Mouse (Mus musculus): ENCODE data around the gene Fosl1. TPM values are rescaled to one million over a fixed set of nuclear protein-coding genes. Genes with fewer than 3 reads are reported as not detected.
"Not testable (repeated sequence)": the region's sequence is repeated elsewhere in the genome, so short reads cannot be mapped to it uniquely, and the experiment has no call there.

Gene Fosl1
- polyA plus RNA-seq, 1 experiment from 2014 or later: not detected

GRCm38 (mm10) chr19:5493301-5493721, 46.0 kb downstream of the Fosl1 start:
- H3K27me3 ChIP-seq (ENCODE audit: control insufficient read depth, insufficient read depth, low read length); H3K4me3 ChIP-seq (ENCODE audit: low read depth, low read length); H3K27ac ChIP-seq (ENCODE audit: low read depth, low read length); H3K4me2 ChIP-seq (ENCODE audit: low read depth, low read length, severe bottlenecking); DNase-seq (ENCODE audit: low spot score); H3K9ac ChIP-seq (ENCODE audit: low read length); H3K9me3 ChIP-seq (ENCODE audit: control insufficient read depth, low read length); H3K4me1 ChIP-seq (replicated peaks; ENCODE audit: control insufficient read depth, insufficient read depth, low read length); ATAC-seq (replicated peaks; ENCODE audit: low FRiP score): not testable (repeated sequence)
- 71% methylated on average over 9 of the region's 9 CpGs for WGBS
- peaks cover 12% of the 10 kb centered on the region for H3K36me3 ChIP-seq (ENCODE audit: control insufficient read depth, insufficient read depth, low read length)

- Histone ChIP-seq H3K36me3 (ENCODE audit: control insufficient read depth, insufficient read depth, low read length) (peaks cover 12% of the 10 kb centered on the region), H3K4me1 (replicated peaks; ENCODE audit: control insufficient read depth, insufficient read depth, low read length) (peaks cover 4% of the 10 kb centered on the region; the same call in 1 of the 2 replicates), H3K9me3 (ENCODE audit: control insufficient read depth, low read length) (no peaks in the 10 kb centered on the region), H3K9ac (ENCODE audit: low read length) (no peak overlapping the region), H3K27ac (ENCODE audit: low read depth, low read length) (no peak overlapping the region), H3K4me3 (ENCODE audit: low read depth, low read length) (no peak overlapping the region), H3K27me3 (ENCODE audit: control insufficient read depth, insufficient read depth, low read length) (no peaks in the 10 kb centered on the region), H3K4me2 (ENCODE audit: low read depth, low read length, severe bottlenecking) (no peak overlapping the region)
- WGBS: 86% methylated on average over 3 of the region's 3 CpGs
- no peak for DNase-seq (ENCODE audit: low spot score)
- no peak for ATAC-seq (replicated peaks; ENCODE audit: low FRiP score)
These were observed 47.0 kb downstream of the Fosl1 start for GRCm38 (mm10) chr19:5494314-5494713.

DNA sequence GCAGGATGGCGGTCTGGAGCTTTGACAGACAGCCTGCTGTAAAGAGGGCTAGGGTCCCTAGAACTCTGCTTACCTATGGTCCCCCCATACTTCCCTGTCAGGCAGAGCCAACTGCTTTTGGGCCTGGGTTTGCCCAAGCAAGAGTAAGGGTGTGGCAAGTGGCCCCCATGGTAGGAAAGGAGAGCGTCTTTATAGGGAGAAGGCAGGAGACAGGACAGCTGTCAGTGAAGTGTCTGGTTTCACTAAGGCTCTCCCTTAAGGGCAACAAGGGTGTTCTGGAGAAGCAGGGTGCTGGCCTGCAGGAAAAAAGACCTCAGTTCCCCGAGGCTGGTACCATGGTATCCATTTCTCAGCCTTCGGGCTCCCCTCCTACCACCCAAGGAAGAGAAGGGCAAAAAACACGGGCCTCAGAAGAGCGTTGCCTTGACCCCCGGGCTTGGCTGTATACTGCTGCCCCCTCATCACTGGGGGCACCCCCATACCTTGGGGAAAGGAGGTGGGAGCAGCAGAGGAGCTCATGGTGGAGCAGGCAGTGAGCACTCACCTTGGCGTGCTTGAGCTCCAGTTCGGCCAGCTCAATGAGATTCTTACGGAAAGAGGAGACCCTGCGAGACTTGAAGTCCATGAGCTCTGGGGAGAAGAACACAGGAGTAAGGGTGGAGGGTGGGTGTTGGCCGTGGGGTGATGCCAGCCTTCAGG, 48.2 kb downstream of the Fosl1 start:
- Histone ChIP-seq H3K27ac (ENCODE audit: low read depth, low read length) (no peak overlapping the region), H3K9ac (ENCODE audit: low read length) (no peak overlapping the region), H3K9me3 (ENCODE audit: control insufficient read depth, low read length) (no peaks in the 10 kb centered on the region), H3K4me2 (ENCODE audit: low read depth, low read length, severe bottlenecking) (no peak overlapping the region), H3K36me3 (ENCODE audit: control insufficient read depth, insufficient read depth, low read length) (peaks cover 12% of the 10 kb centered on the region), H3K4me3 (ENCODE audit: low read depth, low read length) (no peak overlapping the region), H3K27me3 (ENCODE audit: control insufficient read depth, insufficient read depth, low read length) (no peaks in the 10 kb centered on the region), H3K4me1 (replicated peaks; ENCODE audit: control insufficient read depth, insufficient read depth, low read length) (peaks cover 4% of the 10 kb centered on the region; the same call in 1 of the 2 replicates)
- DNase-seq (ENCODE audit: low spot score) (no peak), ATAC-seq (replicated peaks; ENCODE audit: low FRiP score) (no peak)
- WGBS: 85% methylated on average over 12 of the region's 12 CpGs

GRCm38 (mm10) chr19:5496052-5496370, 48.7 kb downstream of the Fosl1 start:
- Histone ChIP-seq H3K27me3 (ENCODE audit: control insufficient read depth, insufficient read depth, low read length) (no peaks in the 10 kb centered on the region), H3K9ac (ENCODE audit: low read length) (no peak overlapping the region), H3K9me3 (ENCODE audit: control insufficient read depth, low read length) (no peaks in the 10 kb centered on the region), H3K27ac (ENCODE audit: low read depth, low read length) (no peak overlapping the region), H3K4me3 (ENCODE audit: low read depth, low read length) (no peak overlapping the region), H3K36me3 (ENCODE audit: control insufficient read depth, insufficient read depth, low read length) (peaks cover 12% of the 10 kb centered on the region), H3K4me1 (replicated peaks; ENCODE audit: control insufficient read depth, insufficient read depth, low read length) (peaks cover 4% of the 10 kb centered on the region; the same call in 1 of the 2 replicates), H3K4me2 (ENCODE audit: low read depth, low read length, severe bottlenecking) (no peak overlapping the region)
- ATAC-seq (replicated peaks; ENCODE audit: low FRiP score) (no peak), DNase-seq (ENCODE audit: low spot score) (no peak)
- WGBS: 90% methylated on average over 16 of the region's 16 CpGs

- Histone ChIP-seq H3K4me2 (ENCODE audit: low read depth, low read length, severe bottlenecking) (no peak overlapping the region), H3K9ac (ENCODE audit: low read length) (no peak overlapping the region), H3K36me3 (ENCODE audit: control insufficient read depth, insufficient read depth, low read length) (peaks cover 3% of the 10 kb centered on the region; the same call in 1 of the 2 replicates), H3K4me1 (replicated peaks; ENCODE audit: control insufficient read depth, insufficient read depth, low read length) (no peaks in the 10 kb centered on the region), H3K9me3 (ENCODE audit: control insufficient read depth, low read length) (no peaks in the 10 kb centered on the region), H3K27me3 (ENCODE audit: control insufficient read depth, insufficient read depth, low read length) (no peaks in the 10 kb centered on the region), H3K27ac (ENCODE audit: low read depth, low read length) (no peak overlapping the region), H3K4me3 (ENCODE audit: low read depth, low read length) (no peak overlapping the region)
- 87% methylated on average over 2 of the region's 2 CpGs for WGBS
- ATAC-seq (replicated peaks; ENCODE audit: low FRiP score) (no peak), DNase-seq (ENCODE audit: low spot score) (no peak)
These were observed 53.1 kb downstream of the Fosl1 start for GRCm38 (mm10) chr19:5500330-5500875.

DNA sequence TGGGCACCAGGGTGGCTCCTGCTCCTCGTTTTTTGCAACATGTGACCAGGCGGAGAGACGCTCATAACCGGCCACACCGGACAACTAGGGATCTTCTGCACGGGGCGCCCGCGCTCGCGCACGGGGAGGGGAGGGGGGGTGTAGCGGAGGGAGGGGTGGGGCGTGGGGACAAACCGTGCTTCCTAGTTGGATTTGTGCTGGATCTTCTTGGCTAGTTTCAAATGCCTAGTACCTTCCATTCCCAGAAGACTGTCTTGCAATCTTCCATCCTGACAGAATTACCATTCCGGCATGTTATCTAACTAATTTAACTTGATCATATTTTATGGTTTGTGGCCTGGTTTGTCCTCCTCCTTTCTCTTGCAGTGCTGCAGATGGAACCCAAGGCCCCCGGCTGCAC, 56.3 kb downstream of the Fosl1 start, which contains the start of gene 1700020D05Rik:
TSS of gene 1700020D05Rik (minus strand) at position 101 of the 400 bp plus-strand sequence.
- no peaks in the 10 kb centered on the region for H3K36me3 ChIP-seq (ENCODE audit: control insufficient read depth, insufficient read depth, low read length)
- no peak within 1 kb of the TSS for H3K4me3 ChIP-seq (ENCODE audit: low read depth, low read length)
- no peak within 1 kb of the TSS for H3K4me2 ChIP-seq (ENCODE audit: low read depth, low read length, severe bottlenecking)
- WGBS: 65% methylated on average over 17 of the region's 17 CpGs
- H3K9me3 ChIP-seq (ENCODE audit: control insufficient read depth, low read length): no peaks in the 10 kb centered on the region; the same call in 1 of the 2 replicates
- no peaks in the 10 kb centered on the region for H3K27me3 ChIP-seq (ENCODE audit: control insufficient read depth, insufficient read depth, low read length)
- ATAC-seq (replicated peaks; ENCODE audit: low FRiP score) (no peak), DNase-seq (ENCODE audit: low spot score) (no peak)
- H3K27ac ChIP-seq (ENCODE audit: low read depth, low read length): no peak within 1 kb of the TSS
- H3K4me1 ChIP-seq (replicated peaks; ENCODE audit: control insufficient read depth, insufficient read depth, low read length): no peaks in the 10 kb centered on the region
- H3K9ac ChIP-seq (ENCODE audit: low read length): no peak within 1 kb of the TSS

Other genes with a start within 250 kb of the Fosl1 start
- 32.2 and 33.2 TPM in 2 replicates for gene Pacs1, start 174.4 kb upstream of the Fosl1 start, polyA plus RNA-seq (2014; fragmentation: Nextera tagmentation; extraction: Ambion mirVana)
- gene Sf3b2, start 152.1 kb upstream of the Fosl1 start, polyA plus RNA-seq (2014; fragmentation: Nextera tagmentation; extraction: Ambion mirVana): 418 and 450 TPM in 2 replicates
- gene Gal3st3, start 149.2 kb upstream of the Fosl1 start, polyA plus RNA-seq (2014; fragmentation: Nextera tagmentation; extraction: Ambion mirVana): 17.2 and 18.9 TPM in 2 replicates
- not detected in 2 replicates for gene Catsper1, start 111.8 kb upstream of the Fosl1 start, polyA plus RNA-seq (2014; fragmentation: Nextera tagmentation; extraction: Ambion mirVana)
- gene Cst6, start 98.0 kb upstream of the Fosl1 start, polyA plus RNA-seq (2014; fragmentation: Nextera tagmentation; extraction: Ambion mirVana): 0.83 TPM in 1 of 2 replicates, not detected in the other
- 79.2 and 82.8 TPM in 2 replicates for gene Eif1ad, start 80.8 kb upstream of the Fosl1 start, polyA plus RNA-seq (2014; fragmentation: Nextera tagmentation; extraction: Ambion mirVana)
- 470 and 498 TPM in 2 replicates for gene Banf1, start 80.4 kb upstream of the Fosl1 start, polyA plus RNA-seq (2014; fragmentation: Nextera tagmentation; extraction: Ambion mirVana)
- 87.1 and 101 TPM in 2 replicates for gene Sart1, start 58.8 kb upstream of the Fosl1 start, polyA plus RNA-seq (2014; fragmentation: Nextera tagmentation; extraction: Ambion mirVana)
- gene Tsga10ip, start 45.0 kb upstream of the Fosl1 start, polyA plus RNA-seq (2014; fragmentation: Nextera tagmentation; extraction: Ambion mirVana): not detected in 2 replicates
- gene Drap1, start 22.6 kb upstream of the Fosl1 start, polyA plus RNA-seq (2014; fragmentation: Nextera tagmentation; extraction: Ambion mirVana): 193 and 202 TPM in 2 replicates
- gene AI837181, start 22.4 kb upstream of the Fosl1 start, polyA plus RNA-seq (2014; fragmentation: Nextera tagmentation; extraction: Ambion mirVana): 34.6 and 42.0 TPM in 2 replicates
- 6.5 and 6.6 TPM in 2 replicates for gene Ccdc85b, start 10.3 kb downstream of the Fosl1 start, polyA plus RNA-seq (2014; fragmentation: Nextera tagmentation; extraction: Ambion mirVana)
- 105 TPM in 2 replicates for gene Fibp, start 13.1 kb downstream of the Fosl1 start, polyA plus RNA-seq (2014; fragmentation: Nextera tagmentation; extraction: Ambion mirVana)
- gene Ctsw, start 21.0 kb downstream of the Fosl1 start, polyA plus RNA-seq (2014; fragmentation: Nextera tagmentation; extraction: Ambion mirVana): 3.4 and 4.0 TPM in 2 replicates
- 49.1 and 50.4 TPM in 2 replicates for gene Efemp2, start 26.4 kb downstream of the Fosl1 start, polyA plus RNA-seq (2014; fragmentation: Nextera tagmentation; extraction: Ambion mirVana)
- 39.2 and 42.7 TPM in 2 replicates for gene Mus81, start 40.9 kb downstream of the Fosl1 start, polyA plus RNA-seq (2014; fragmentation: Nextera tagmentation; extraction: Ambion mirVana)
- 3,238 and 3,452 TPM in 2 replicates for gene Cfl1, start 42.9 kb downstream of the Fosl1 start, polyA plus RNA-seq (2014; fragmentation: Nextera tagmentation; extraction: Ambion mirVana)
- not detected in 2 replicates for gene 1700020D05Rik, start 56.2 kb downstream of the Fosl1 start, polyA plus RNA-seq (2014; fragmentation: Nextera tagmentation; extraction: Ambion mirVana)
- gene Snx32, start 63.0 kb downstream of the Fosl1 start, polyA plus RNA-seq (2014; fragmentation: Nextera tagmentation; extraction: Ambion mirVana): 15.9 and 19.5 TPM in 2 replicates
- gene Ovol1, start 113.1 kb downstream of the Fosl1 start, polyA plus RNA-seq (2014; fragmentation: Nextera tagmentation; extraction: Ambion mirVana): 0.11 and 0.35 TPM in 2 replicates
- 1.9 and 2.5 TPM in 2 replicates for gene Ap5b1, start 120.5 kb downstream of the Fosl1 start, polyA plus RNA-seq (2014; fragmentation: Nextera tagmentation; extraction: Ambion mirVana)
- gene Rnaseh2c, start 154.3 kb downstream of the Fosl1 start, polyA plus RNA-seq (2014; fragmentation: Nextera tagmentation; extraction: Ambion mirVana): 158 and 198 TPM in 2 replicates
- gene Kat5, start 162.7 kb downstream of the Fosl1 start, polyA plus RNA-seq (2014; fragmentation: Nextera tagmentation; extraction: Ambion mirVana): 38.0 and 38.9 TPM in 2 replicates
- 37.8 and 39.9 TPM in 2 replicates for gene Rela, start 189.9 kb downstream of the Fosl1 start, polyA plus RNA-seq (2014; fragmentation: Nextera tagmentation; extraction: Ambion mirVana)
- 18.4 and 19.9 TPM in 2 replicates for gene Sipa1, start 216.2 kb downstream of the Fosl1 start, polyA plus RNA-seq (2014; fragmentation: Nextera tagmentation; extraction: Ambion mirVana)
- gene Map3k11, start 241.2 kb downstream of the Fosl1 start, polyA plus RNA-seq (2014; fragmentation: Nextera tagmentation; extraction: Ambion mirVana): 20.4 and 21.7 TPM in 2 replicates
- 34.1 and 37.7 TPM in 2 replicates for gene Pcnx3, start 241.4 kb downstream of the Fosl1 start, polyA plus RNA-seq (2014; fragmentation: Nextera tagmentation; extraction: Ambion mirVana)

Measured in forebrain, embryonic 11.5 days (tissue).